Mouse (Mus musculus): Measurements from ENCODE around the gene Dstn. TPM values are rescaled to one million over a fixed set of nuclear protein-coding genes. Genes with fewer than 3 reads are reported as not detected.

The Dstn gene
- total and polyA plus RNA-seq, 2 experiments from 2014 or later, result 244 to 413 TPM

- H3K27me3 ChIP-seq (ENCODE audit: insufficient read depth, low read length), result no peaks in the 10 kb centered on the region
- WGBS, result 89% methylated on average over 10 of the region's 10 CpGs
- TF ChIP-seq CTCF (IDR thresholded peaks at IDR 0.05), result no peak
- H3K9ac ChIP-seq (replicated peaks; ENCODE audit: low read length, poor library complexity, severe bottlenecking), result no peak overlapping the region
- ATAC-seq (ENCODE audit: low FRiP score) (no peak), DNase-seq (ENCODE audit: low spot score) (no peak)
- H3K9me3 ChIP-seq (ENCODE audit: low read length), result no peaks in the 10 kb centered on the region
- H3K4me3 ChIP-seq (ENCODE audit: low read depth, low read length), result no peak overlapping the region
- no peaks in the 10 kb centered on the region for H3K36me3 ChIP-seq (ENCODE audit: insufficient read depth, low read length)
- H3K4me2 ChIP-seq (ENCODE audit: low read depth, low read length, poor library complexity, severe bottlenecking), result no peak overlapping the region
- no peaks in the 10 kb centered on the region for H3K4me1 ChIP-seq (ENCODE audit: insufficient read depth, low read length)
- H3K27ac ChIP-seq (ENCODE audit: low read depth, low read length), result no peak overlapping the region
These were observed 23.6 kb upstream of the Dstn start for GRCm38 (mm10) chr2:143891302-143892048.

GRCm38 (mm10) chr2:143899470-143900220 lies 15.5 kb upstream of the Dstn start:
- Histone ChIP-seq H3K9me3 (ENCODE audit: low read length) (no peaks in the 10 kb centered on the region), H3K4me2 (ENCODE audit: low read depth, low read length, poor library complexity, severe bottlenecking) (no peak overlapping the region), H3K4me1 (ENCODE audit: insufficient read depth, low read length) (no peaks in the 10 kb centered on the region), H3K27me3 (ENCODE audit: insufficient read depth, low read length) (no peaks in the 10 kb centered on the region), H3K27ac (ENCODE audit: low read depth, low read length) (no peak overlapping the region), H3K36me3 (ENCODE audit: insufficient read depth, low read length) (no peaks in the 10 kb centered on the region), H3K9ac (replicated peaks; ENCODE audit: low read length, poor library complexity, severe bottlenecking) (no peak overlapping the region), H3K4me3 (ENCODE audit: low read depth, low read length) (no peak overlapping the region)
- no peak for TF ChIP-seq CTCF (IDR thresholded peaks at IDR 0.05)
- WGBS, result 93% methylated on average over 9 of the region's 9 CpGs
- DNase-seq (ENCODE audit: low spot score) (no peak), ATAC-seq (ENCODE audit: low FRiP score) (no peak)

DNA sequence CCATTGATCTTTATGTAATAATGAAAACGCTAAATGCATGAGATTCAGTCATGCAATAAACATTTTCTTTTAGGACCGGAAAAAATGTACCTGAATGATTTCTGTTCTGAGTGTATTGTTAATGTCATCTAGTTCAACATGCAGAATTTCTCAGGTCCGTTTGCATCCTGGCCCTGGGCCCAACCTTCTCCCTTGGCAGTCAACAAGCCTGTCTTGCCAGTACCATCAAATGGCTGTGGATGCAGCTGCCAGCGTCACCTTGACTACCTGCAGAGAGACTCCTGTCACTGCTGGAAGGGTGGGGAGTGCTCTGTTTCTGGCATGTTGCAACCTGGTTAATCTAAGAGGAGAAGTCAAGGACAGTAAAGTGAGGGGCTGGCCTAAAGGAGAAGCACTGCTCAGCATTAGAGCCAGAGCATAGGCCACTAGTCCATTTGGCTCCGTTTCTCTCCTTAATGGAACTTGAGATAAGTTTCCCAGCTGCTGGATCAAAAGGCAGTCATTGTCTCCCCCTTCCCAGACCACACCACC lies 14.2 kb upstream of the Dstn start:
- 74% methylated on average over 5 of the region's 5 CpGs for WGBS
- H3K9me3 ChIP-seq (ENCODE audit: low read length), result no peaks in the 10 kb centered on the region
- no peak overlapping the region for H3K27ac ChIP-seq (ENCODE audit: low read depth, low read length)
- no peak overlapping the region for H3K9ac ChIP-seq (replicated peaks; ENCODE audit: low read length, poor library complexity, severe bottlenecking)
- no peak for TF ChIP-seq CTCF (IDR thresholded peaks at IDR 0.05)
- no peaks in the 10 kb centered on the region for H3K4me1 ChIP-seq (ENCODE audit: insufficient read depth, low read length)
- H3K27me3 ChIP-seq (ENCODE audit: insufficient read depth, low read length), result no peaks in the 10 kb centered on the region
- no peaks in the 10 kb centered on the region for H3K36me3 ChIP-seq (ENCODE audit: insufficient read depth, low read length)
- no peak overlapping the region for H3K4me3 ChIP-seq (ENCODE audit: low read depth, low read length)
- H3K4me2 ChIP-seq (ENCODE audit: low read depth, low read length, poor library complexity, severe bottlenecking), result no peak overlapping the region
- ATAC-seq (ENCODE audit: low FRiP score) (no peak), DNase-seq (ENCODE audit: low spot score) (peak; percentile 9)

GRCm38 (mm10) chr2:143903376-143904045 lies 11.6 kb upstream of the Dstn start:
- H3K4me1 ChIP-seq (ENCODE audit: insufficient read depth, low read length), result no peaks in the 10 kb centered on the region
- no peaks in the 10 kb centered on the region for H3K9me3 ChIP-seq (ENCODE audit: low read length)
- no peaks in the 10 kb centered on the region for H3K36me3 ChIP-seq (ENCODE audit: insufficient read depth, low read length)
- H3K4me3 ChIP-seq (ENCODE audit: low read depth, low read length), result no peak overlapping the region
- H3K27ac ChIP-seq (ENCODE audit: low read depth, low read length), result no peak overlapping the region
- DNase-seq (ENCODE audit: low spot score) (no peak), ATAC-seq (ENCODE audit: low FRiP score) (no peak)
- WGBS, result 82% methylated on average over 9 of the region's 9 CpGs
- no peak overlapping the region for H3K9ac ChIP-seq (replicated peaks; ENCODE audit: low read length, poor library complexity, severe bottlenecking)
- no peaks in the 10 kb centered on the region for H3K27me3 ChIP-seq (ENCODE audit: insufficient read depth, low read length)
- TF ChIP-seq CTCF (IDR thresholded peaks at IDR 0.05), result no peak
- no peak overlapping the region for H3K4me2 ChIP-seq (ENCODE audit: low read depth, low read length, poor library complexity, severe bottlenecking)

GRCm38 (mm10) chr2:143904896-143905295 lies 10.2 kb upstream of the Dstn start:
- H3K36me3 ChIP-seq (ENCODE audit: insufficient read depth, low read length), result no peaks in the 10 kb centered on the region
- H3K9ac ChIP-seq (replicated peaks; ENCODE audit: low read length, poor library complexity, severe bottlenecking), result no peak overlapping the region
- no peak overlapping the region for H3K27ac ChIP-seq (ENCODE audit: low read depth, low read length)
- H3K9me3 ChIP-seq (ENCODE audit: low read length), result no peaks in the 10 kb centered on the region
- ATAC-seq (ENCODE audit: low FRiP score), result no peak
- no peak for DNase-seq (ENCODE audit: low spot score)
- WGBS, result 84% methylated on average over 5 of the region's 5 CpGs
- no peak overlapping the region for H3K4me3 ChIP-seq (ENCODE audit: low read depth, low read length)
- no peak overlapping the region for H3K4me2 ChIP-seq (ENCODE audit: low read depth, low read length, poor library complexity, severe bottlenecking)
- H3K4me1 ChIP-seq (ENCODE audit: insufficient read depth, low read length), result no peaks in the 10 kb centered on the region
- no peaks in the 10 kb centered on the region for H3K27me3 ChIP-seq (ENCODE audit: insufficient read depth, low read length)
- TF ChIP-seq CTCF (IDR thresholded peaks at IDR 0.05), result no peak
